Mouse (Mus musculus) stomach, postnatal 0 days (tissue): ENCODE results near the gene Nrcam.

Experiments
- CTCF ChIP-seq: IDR thresholded peaks from 2 replicates; pipeline ENCODE4 v1.5.1; 2016; ENCODE audit warnings: antibody characterized with exemption, low read depth, mild to moderate bottlenecking, moderate library complexity
- EP300 ChIP-seq: optimal IDR thresholded peaks from 2 replicates; pipeline ENCODE3; 2016; ENCODE audit warnings: antibody characterized with exemption

DNA sequence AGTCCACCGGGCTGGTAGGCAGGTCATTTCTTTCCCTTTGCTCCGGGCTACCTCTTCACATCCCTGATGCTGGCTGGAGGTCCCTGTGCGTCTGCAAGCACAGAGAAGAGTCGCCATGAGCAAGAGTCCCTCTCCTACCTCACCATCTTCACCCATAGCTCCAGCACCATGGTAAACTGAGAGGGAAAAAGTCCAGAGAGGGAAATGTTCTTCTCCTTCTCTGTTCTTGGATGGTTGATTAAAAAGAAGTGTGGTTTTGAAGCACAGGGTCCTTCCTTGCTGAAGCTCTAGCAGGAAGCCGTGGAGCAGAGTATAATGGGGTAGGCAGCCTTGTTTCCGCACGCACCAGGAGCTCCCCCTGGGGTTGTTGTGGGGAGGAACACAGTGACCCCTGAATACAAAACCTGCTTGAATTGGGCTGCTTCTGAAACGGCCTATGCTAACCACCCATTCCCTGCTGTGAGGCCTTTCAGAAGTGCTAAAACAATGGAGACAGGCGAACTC lies 1.6 kb downstream of the Nrcam start:
- no peak for TF ChIP-seq CTCF
- no peak for TF ChIP-seq EP300
